Comparison of ENCODE assay signal across 12 mouse cellular contexts in genomic region chr10:84260931-84261650, GRCm38 (mm10).
"Had no signal": no experiment of that assay in that cellular context is flagged by ENCODE, and none has a peak within 500 bp of the region (broad histone marks: within the 10 kb centered on the region; RNA-seq: fewer than 3 reads in every experiment).

No protein-coding gene starts in this region.

- DNase-seq: kidney, adult 2 months; kidney, postnatal 25 days; lung, embryonic 14.5 days; right cerebral cortex, postnatal 25 days; thymus, adult 2 months; thymus, postnatal 25 days had no signal

- ATAC-seq: midbrain, embryonic 13.5 days had no signal

- H3K4me1 ChIP-seq: kidney, embryonic 15.5 days; limb, embryonic 10.5 days; liver, embryonic 15.5 days; midbrain, embryonic 13.5 days; stomach, embryonic 15.5 days had no signal

- H3K4me3 ChIP-seq: kidney, embryonic 15.5 days; left cerebral cortex, adult 2 months; limb, embryonic 10.5 days; liver, embryonic 15.5 days; midbrain, embryonic 13.5 days; stomach, embryonic 15.5 days had no signal
